Comparison of ENCODE assay signal across 8 mouse cellular contexts in the genomic region with DNA sequence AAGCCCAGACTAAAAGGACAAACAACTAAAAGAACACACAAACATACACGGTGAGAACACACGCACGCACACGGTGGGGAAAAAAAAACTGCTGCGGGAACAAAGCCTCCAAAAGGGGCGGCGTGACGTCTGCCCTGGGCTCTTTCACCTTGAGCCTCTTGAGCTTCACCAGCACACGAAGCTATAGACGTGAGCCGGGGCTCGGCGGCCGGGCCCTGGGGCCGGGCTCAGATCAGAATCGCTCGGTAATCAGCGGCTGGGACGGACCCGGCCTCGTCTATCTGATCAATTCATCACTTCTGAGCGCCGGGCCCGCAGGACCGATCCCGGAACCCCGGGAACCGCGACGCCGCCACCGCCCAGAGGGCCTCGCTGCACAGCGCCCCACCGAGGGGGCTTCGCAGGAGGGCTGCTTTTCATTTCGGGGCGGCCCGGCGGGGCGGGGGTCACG. TPM values are rescaled to one million over a fixed set of nuclear protein-coding genes. Genes with fewer than 3 reads are reported as not detected.
DNase-seq lines count a peak whose midpoint lies in the region; ATAC-seq and TF ChIP-seq lines count a peak whose summit lies in the region.

No protein-coding gene starts in this region.

- DNase-seq in left cerebral cortex, postnatal 25 days (ENCODE audit: low spot score in 2 of 2), result peak; percentile 14 to 28
- no peak for DNase-seq in left cerebral cortex, adult 8-10 months (ENCODE audit: low spot score in 2 of 2)
- peak; percentile 74 for DNase-seq in ZHBTc4 (ENCODE audit: low read depth, low spot score)
- peak; percentile 24 to 63 for DNase-seq in kidney, postnatal 25 days
- DNase-seq in midbrain, embryonic 11.5 days (ENCODE audit: low spot score, missing footprints), result no peak
- no peak for DNase-seq in retina, embryonic 14.5 days (ENCODE audit: low spot score)
- DNase-seq in layer of hippocampus, postnatal 10 days (ENCODE audit: low spot score in 2 of 2), result no peak

- H3K36me3 ChIP-seq in midbrain, embryonic 11.5 days (ENCODE audit: control insufficient read depth, insufficient read depth, low read length), result peaks cover 9% of the 10 kb centered on the region; the same call in 1 of the 2 replicates

- no peaks in the 10 kb centered on the region for H3K4me1 ChIP-seq in embryonic fibroblast, embryonic 13.5 days (ENCODE audit: control insufficient read depth, insufficient read depth, low read length)
- peaks cover 6% of the 10 kb centered on the region for H3K4me1 ChIP-seq in midbrain, embryonic 11.5 days (ENCODE audit: control insufficient read depth, insufficient read depth, low read length)

- no peaks in the 10 kb centered on the region for H3K9me3 ChIP-seq in midbrain, embryonic 11.5 days (ENCODE audit: control insufficient read depth, low read length)

- under 1% methylated on average over 42 of the region's 42 CpGs for WGBS in midbrain, embryonic 11.5 days

- no peak for TF ChIP-seq CTCF in embryonic fibroblast, embryonic 13.5 days (IDR thresholded peaks at IDR 0.05; ENCODE audit: borderline replicate concordance, insufficient read depth, low read length)

- no peak overlapping the region for H3K27ac ChIP-seq in embryonic fibroblast, embryonic 13.5 days (ENCODE audit: insufficient read depth, low read length)
- peak overlapping the region; percentile 74 for H3K27ac ChIP-seq in midbrain, embryonic 11.5 days (ENCODE audit: low read depth, low read length)

- peak overlapping the region; percentile 93 for H3K9ac ChIP-seq in midbrain, embryonic 11.5 days (ENCODE audit: low read length)

- ATAC-seq in midbrain, embryonic 11.5 days (ENCODE audit: low FRiP score), result peak; percentile 75

- intact Hi-C loops in left cerebral cortex, postnatal 25 days (cut with DNase I), result loop anchor here (1.0 to 5.0 kb wide), 2 partner anchors 17 to 147 kb away; no protein-coding TSS in a partner anchor

- H3K4me2 ChIP-seq in midbrain, embryonic 11.5 days, result peak overlapping the region; percentile 76

- H3K4me3 ChIP-seq in embryonic fibroblast, embryonic 13.5 days (ENCODE audit: insufficient read depth, low read length), result peak overlapping the region; percentile 83
- peak overlapping the region; percentile 76 for H3K4me3 ChIP-seq in midbrain, embryonic 11.5 days (ENCODE audit: low read depth, low read length)

- H3K27me3 ChIP-seq in midbrain, embryonic 11.5 days (ENCODE audit: control insufficient read depth, insufficient read depth, low read length), result no peaks in the 10 kb centered on the region

- no peak; the same call in 1 of the 2 replicates for TF ChIP-seq POLR2A in embryonic fibroblast, embryonic 13.5 days (IDR thresholded peaks at IDR 0.05; ENCODE audit: low read depth, low read length)

RNA-seq across cellular contexts. Expression of a gene that starts 8.1 kb away (rescaled TPM):
- total RNA-seq in left cerebral cortex, postnatal 25 days (2021), result 10 to 100 TPM; 42.5 to 44.7 TPM
- 10 to 100 TPM; 46.4 to 52.3 (median 48.7) TPM for total RNA-seq in left cerebral cortex, adult 8-10 months (2022)
- polyA plus RNA-seq in embryonic fibroblast, embryonic 13.5 days (2011; ENCODE audit: insufficient read length, low read depth, missing spikeins), result 63.4 and 72.1 TPM in 2 replicates
- polyA plus RNA-seq in midbrain, embryonic 11.5 days (2014; fragmentation: Nextera tagmentation; extraction: Ambion mirVana), result 57.2 and 66.8 TPM in 2 replicates
- 10 to 100 TPM; 43.3 to 43.8 TPM for total RNA-seq in layer of hippocampus, postnatal 10 days (2021)

RNA-seq across cellular contexts. Expression of a gene that starts 17.4 kb away (rescaled TPM):
- 10 to 100 TPM; 34.9 to 35.4 TPM for total RNA-seq in left cerebral cortex, postnatal 25 days (2021)
- 10 to 100 TPM; 21.8 to 24.8 (median 22.1) TPM for total RNA-seq in left cerebral cortex, adult 8-10 months (2022)
- 33.9 and 37.0 TPM in 2 replicates for polyA plus RNA-seq in embryonic fibroblast, embryonic 13.5 days (2011; ENCODE audit: insufficient read length, low read depth, missing spikeins)
- polyA plus RNA-seq in midbrain, embryonic 11.5 days (2014; fragmentation: Nextera tagmentation; extraction: Ambion mirVana), result 89.4 and 90.8 TPM in 2 replicates
- 10 to 100 TPM; 33.1 to 33.2 TPM for total RNA-seq in layer of hippocampus, postnatal 10 days (2021)

RNA-seq across cellular contexts. Expression of a gene that starts 17.8 kb away (rescaled TPM):
- total RNA-seq in left cerebral cortex, postnatal 25 days (2021), result 10 to 100 TPM; 28.2 to 36.0 TPM
- 10 to 100 TPM; 29.3 to 41.9 (median 35.1) TPM for total RNA-seq in left cerebral cortex, adult 8-10 months (2022)
- not detected in 2 replicates for polyA plus RNA-seq in embryonic fibroblast, embryonic 13.5 days (2011; ENCODE audit: insufficient read length, low read depth, missing spikeins)
- 2.7 and 2.9 TPM in 2 replicates for polyA plus RNA-seq in midbrain, embryonic 11.5 days (2014; fragmentation: Nextera tagmentation; extraction: Ambion mirVana)
- total RNA-seq in layer of hippocampus, postnatal 10 days (2021), result 10 to 100 TPM; 16.8 to 22.0 TPM

RNA-seq across cellular contexts. Expression of a gene that starts 20.2 kb away (rescaled TPM):
- total RNA-seq in left cerebral cortex, postnatal 25 days (2021), result 1 to 10 TPM in 1 of 2 experiments, under 1 TPM in 1; 0.92 to 1.6 TPM
- 1 to 10 TPM; 2.2 to 3.5 (median 2.7) TPM for total RNA-seq in left cerebral cortex, adult 8-10 months (2022)
- polyA plus RNA-seq in embryonic fibroblast, embryonic 13.5 days (2011; ENCODE audit: insufficient read length, low read depth, missing spikeins), result not detected in 2 replicates
- 0.51 and 0.72 TPM in 2 replicates for polyA plus RNA-seq in midbrain, embryonic 11.5 days (2014; fragmentation: Nextera tagmentation; extraction: Ambion mirVana)
- 1 to 10 TPM; 2.1 to 2.7 TPM for total RNA-seq in layer of hippocampus, postnatal 10 days (2021)

RNA-seq across cellular contexts. Expression of a gene that starts 36.9 kb away (rescaled TPM):
- total RNA-seq in left cerebral cortex, postnatal 25 days (2021), result 100 to 1,000 TPM; 127 to 137 TPM
- total RNA-seq in left cerebral cortex, adult 8-10 months (2022), result 100 to 1,000 TPM; 114 to 149 (median 124) TPM
- 17.9 and 18.2 TPM in 2 replicates for polyA plus RNA-seq in embryonic fibroblast, embryonic 13.5 days (2011; ENCODE audit: insufficient read length, low read depth, missing spikeins)
- polyA plus RNA-seq in midbrain, embryonic 11.5 days (2014; fragmentation: Nextera tagmentation; extraction: Ambion mirVana), result 50.0 and 52.0 TPM in 2 replicates
- 100 to 1,000 TPM; 130 to 141 TPM for total RNA-seq in layer of hippocampus, postnatal 10 days (2021)

Comparison
In these comparisons a context has a peak if more than half of its experiments do, and no peak if none do; other contexts are left out.
1. DNase-seq: peak in left cerebral cortex, postnatal 25 days (2 of 2), ZHBTc4 (single experiment) and kidney, postnatal 25 days (2 of 2); none in left cerebral cortex, adult 8-10 months (0 of 2), midbrain, embryonic 11.5 days (single experiment), retina, embryonic 14.5 days (single experiment) and layer of hippocampus, postnatal 10 days (0 of 2).